Mouse (Mus musculus) liver, embryonic 14.5 days (tissue): ENCODE results near the gene Lin9. TPM values are rescaled to one million over a fixed set of nuclear protein-coding genes. Genes with fewer than 3 reads are reported as not detected.
A peak's percentile ranks its signal among the peaks of the same experiment; 100 is the strongest.

Experiments
- ATAC-seq: fragments of 200-750 bp; cut with Nextera tagmentation; 2 replicates; pipeline ENCODE4 v1.8.0; 2017; ENCODE audit warnings: moderate number of reproducible peaks, mild to moderate bottlenecking, moderate library complexity; ENCODE audit not compliant: insufficient read depth
- DNase-seq, 3 experiments: peaks; one replicate each; pipeline ENCODE4 v3.0.0-alpha.2; 2012 to 2013; ENCODE audit warnings: low read depth in 3 of 3, low spot score in 3 of 3
- H3K27ac ChIP-seq: fragments of 300-500 bp; sonication (generic); 2 replicates; pipeline ENCODE4 v1.5.1; 2014; ENCODE audit warnings: moderate library complexity, mild to moderate bottlenecking, control low read depth, inconsistent platforms
- H3K27me3 ChIP-seq: fragments of 300-500 bp; sonication (generic); 2 replicates; pipeline ENCODE4 v1.6.1; 2014; ENCODE audit warnings: mild to moderate bottlenecking, low read length, moderate library complexity; ENCODE audit not compliant: control insufficient read depth, insufficient read depth
- H3K36me3 ChIP-seq: fragments of 300-500 bp; sonication (generic); replicated peaks from 2 replicates; pipeline ENCODE4 v1.6.1; 2014; ENCODE audit warnings: low read depth; ENCODE audit not compliant: control insufficient read depth, insufficient read depth
- H3K4me1 ChIP-seq, 2 experiments: fragments of 200-500 bp in 1 of 2; fragments of 300-500 bp in 1 of 2; sonication (generic) in 1 of 2; replicated peaks; 2 replicates each; pipeline ENCODE4 v1.6.1; 2012 to 2014; ENCODE audit warnings: antibody characterized with exemption in 1 of 2, inconsistent platforms in 1 of 2, low read length in 1 of 2; ENCODE audit not compliant: control insufficient read depth in 2 of 2, insufficient read depth in 2 of 2
- H3K4me2 ChIP-seq: fragments of 300-500 bp; sonication (generic); 2 replicates; pipeline ENCODE4 v1.6.1; 2014; ENCODE audit warnings: low read depth, mild to moderate bottlenecking, control low read depth, moderate library complexity
- H3K4me3 ChIP-seq, 2 experiments: fragments of 200-500 bp in 1 of 2; fragments of 300-500 bp in 1 of 2; sonication (generic) in 1 of 2; 2 replicates each; pipeline ENCODE4 v1.5.1; 2012 to 2014; ENCODE audit warnings: low read depth in 2 of 2, low read length in 2 of 2, mild to moderate bottlenecking in 2 of 2, control low read depth in 1 of 2, inconsistent platforms in 1 of 2, moderate library complexity in 1 of 2; ENCODE audit not compliant: insufficient read depth in 1 of 2
- H3K9ac ChIP-seq: fragments of 300-500 bp; sonication (generic); replicated peaks from 2 replicates; pipeline ENCODE4 v1.6.1; 2014; ENCODE audit warnings: mild to moderate bottlenecking, control low read depth, moderate library complexity
- H3K9me3 ChIP-seq: fragments of 300-500 bp; sonication (generic); 2 replicates; pipeline ENCODE4 v1.6.1; 2016; ENCODE audit warnings: low read length, mixed read lengths; ENCODE audit not compliant: control insufficient read depth
- CTCF ChIP-seq: IDR thresholded peaks from 2 replicates; pipeline ENCODE4 v1.5.1; 2016; ENCODE audit warnings: antibody characterized with exemption, low read depth, control low read depth
- EP300 ChIP-seq: IDR thresholded peaks from 2 replicates; pipeline ENCODE4 v1.6.1; 2016; ENCODE audit warnings: antibody characterized with exemption, low read depth
- WGBS: fragments of 180-500 bp; shearing (Covaris S2); extraction: QIAGEN DNeasy Blood & Tissue Kit; methylation state at CpG from one replicate; pipeline ENCODE4 v1.1.7; 2014; ENCODE audit not compliant: insufficient replicate concordance; 5-methylcytosine and 5-hydroxymethylcytosine counted together
- polyA plus RNA-seq, 2 experiments: library from polyadenylated mRNA; depleted of rRNA in 1 of 2; stranded (reverse) in 1 of 2; unstranded in 1 of 2; fragments of >200 nt; fragmentation: Nextera tagmentation in 1 of 2; extraction: Ambion mirVana in 1 of 2; gene quantifications; 2 replicates each; pipeline versions ENCODE4 v1.2.1 to v1.2.3; 2012 to 2014

Gene Lin9
- polyA plus RNA-seq, 2 experiments: 5.4 to 11.4 TPM

DNA sequence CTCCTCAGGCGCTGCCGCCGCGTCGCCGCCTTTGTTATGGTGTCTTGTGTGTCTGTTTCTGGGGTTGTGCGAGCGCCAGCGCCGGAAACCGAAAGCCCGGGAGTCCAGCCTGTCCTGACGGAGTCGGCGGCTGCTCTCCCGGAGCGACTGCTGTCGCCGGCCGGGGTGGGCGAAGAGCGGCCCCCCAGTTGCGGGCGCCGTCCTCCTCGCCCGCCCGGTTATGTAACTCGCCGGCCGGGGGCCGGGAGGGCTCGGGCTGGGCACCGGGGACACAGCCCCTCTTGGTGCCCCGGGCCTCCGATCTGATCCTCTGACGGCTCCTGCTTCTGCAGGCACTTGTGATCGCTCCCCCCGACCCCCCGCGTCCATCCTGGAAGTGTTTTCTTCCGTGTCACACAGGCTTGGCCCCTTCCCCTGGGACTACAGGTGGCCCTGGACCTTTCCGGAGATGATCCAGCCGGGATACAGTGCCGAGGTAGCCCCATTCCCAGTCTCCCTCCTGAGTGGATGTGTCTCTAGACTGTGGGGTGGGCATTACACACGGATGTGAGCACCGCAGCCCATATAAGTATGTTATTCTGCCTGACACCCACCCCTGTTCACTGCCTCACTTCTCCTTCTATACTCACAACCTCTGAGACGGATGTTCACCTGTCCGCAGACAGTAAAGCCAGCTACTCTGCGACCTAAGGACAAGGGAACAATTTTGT lies 723 bp downstream of the Lin9 start:
- Histone ChIP-seq H3K27me3 (no peaks in the 10 kb centered on the region), H3K36me3 (no peaks in the 10 kb centered on the region), H3K9ac (peak overlapping the region; percentile 91), H3K27ac (peak overlapping the region; percentile 63), H3K4me1 (peaks cover 6 to 25% of the 10 kb centered on the region in 2 experiments; a peak in 3 of 4 replicates), H3K4me2 (peak overlapping the region; percentile 69), H3K9me3 (no peaks in the 10 kb centered on the region), H3K4me3 (peak overlapping the region; percentile 88 to 92)
- TF ChIP-seq EP300 (no peak), CTCF (no peak)
- peak in 2 of 3 experiments; percentile 7 to 20 for DNase-seq
- peak; percentile 63 for ATAC-seq
- WGBS: 3% methylated on average over 47 of the region's 50 CpGs

DNA sequence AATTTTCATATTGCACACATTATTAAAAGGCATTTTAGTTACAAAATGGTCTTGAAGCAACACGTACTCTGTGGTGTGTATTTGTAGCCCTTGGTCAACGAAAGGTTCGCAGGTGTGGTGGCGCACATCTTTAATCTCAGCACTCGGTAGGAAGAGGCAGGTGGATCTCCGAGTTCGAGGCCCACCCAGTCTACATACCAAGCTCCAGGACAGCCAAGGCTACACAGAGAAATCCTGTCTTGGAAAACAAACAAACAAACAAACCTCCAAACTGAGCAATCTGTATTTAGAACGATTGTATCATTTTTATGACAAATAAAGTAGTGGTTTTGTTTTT lies 1.2 kb downstream of the Lin9 start:
- H3K27ac ChIP-seq: no peak overlapping the region
- TF ChIP-seq CTCF: no peak
- no peak for TF ChIP-seq EP300
- peaks cover 3 to 21% of the 10 kb centered on the region in 2 experiments; a peak in 3 of 4 replicates for H3K4me1 ChIP-seq
- no peaks in the 10 kb centered on the region for H3K36me3 ChIP-seq
- no peaks in the 10 kb centered on the region for H3K9me3 ChIP-seq
- peak overlapping the region; percentile 91 for H3K9ac ChIP-seq
- H3K4me3 ChIP-seq: peak overlapping the region; percentile 88 to 92
- no peak for DNase-seq
- 58% methylated on average over 8 of the region's 8 CpGs for WGBS
- no peaks in the 10 kb centered on the region for H3K27me3 ChIP-seq
- ATAC-seq: no peak
- H3K4me2 ChIP-seq: peak overlapping the region; percentile 69

DNA sequence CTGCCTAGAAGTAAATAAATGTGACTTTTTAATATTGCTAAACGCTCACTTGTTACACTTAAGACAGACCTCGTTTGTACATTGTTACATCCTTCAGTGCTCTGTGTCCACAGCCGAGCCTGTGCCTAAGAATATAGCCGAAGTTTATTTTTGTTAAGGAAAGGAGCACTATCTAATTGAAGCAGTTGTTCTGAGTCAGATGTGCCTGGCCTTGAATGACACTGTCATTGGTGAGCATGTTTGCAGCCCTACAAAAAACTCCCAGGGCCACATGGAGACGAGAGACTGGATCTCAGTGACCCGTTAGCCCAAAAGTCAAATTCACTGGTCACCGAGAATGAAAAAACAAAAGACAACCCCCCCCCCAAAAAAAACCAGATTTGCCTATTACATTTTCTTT lies 50.3 kb downstream of the Lin9 start:
- ATAC-seq (no peak), DNase-seq (no peak)
- Histone ChIP-seq H3K36me3 (peaks cover 25% of the 10 kb centered on the region), H3K27me3 (peaks cover 15% of the 10 kb centered on the region), H3K4me1 (no peaks in the 10 kb centered on the region), H3K9ac (no peak overlapping the region), H3K9me3 (no peaks in the 10 kb centered on the region), H3K27ac (no peak overlapping the region), H3K4me3 (no peak overlapping the region), H3K4me2 (no peak overlapping the region)
- WGBS: 79% methylated on average over 7 of the region's 7 CpGs
- TF ChIP-seq EP300 (no peak), CTCF (no peak)

GRCm38 (mm10) chr1:180696626-180697352 lies 55.8 kb downstream of the Lin9 start, which contains the start of gene Mixl1:
Mixl1 (minus strand) TSS chr1:180697034.
- TF ChIP-seq EP300 (no peak), CTCF (no peak)
- ATAC-seq (no peak), DNase-seq (no peak)
- Histone ChIP-seq H3K4me1 (0 out of 4 replicates have a peak, but pooled peaks cover 0 to 2% of the 10 kb centered on the region in 2 experiments), H3K4me2 (peak within 1 kb of the TSS; percentile 47), H3K27ac (no peak within 1 kb of the TSS), H3K27me3 (peaks cover 43% of the 10 kb centered on the region), H3K9ac (no peak within 1 kb of the TSS), H3K9me3 (no peaks in the 10 kb centered on the region), H3K4me3 (peak within 1 kb of the TSS in 1 of 2 experiments; percentile 29; a peak in 2 of 4 replicates), H3K36me3 (no peaks in the 10 kb centered on the region)
- 2% methylated on average over 73 of the region's 79 CpGs for WGBS

DNA sequence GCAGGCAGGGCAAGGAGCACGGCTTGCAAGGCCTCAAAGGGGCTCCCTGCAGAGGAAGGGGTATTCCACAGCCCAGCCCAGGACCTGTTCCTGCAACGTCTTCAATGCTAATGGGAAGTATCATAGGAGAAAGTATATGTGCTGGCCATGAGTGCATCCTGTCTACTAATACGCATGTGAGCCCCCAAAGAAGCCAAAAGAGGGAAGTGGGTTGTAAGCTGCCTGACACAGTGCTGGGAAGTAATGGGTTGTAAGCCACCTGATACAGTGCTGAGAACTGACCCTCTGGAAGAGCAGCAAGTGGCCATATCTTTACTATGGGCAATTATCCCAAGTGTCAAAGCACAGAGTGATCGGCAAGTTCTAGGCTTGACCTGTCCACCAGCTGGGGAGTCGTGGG lies 57.1 kb downstream of the Lin9 start:
- WGBS: 27% methylated on average over 5 of the region's 5 CpGs
- TF ChIP-seq EP300 (no peak), CTCF (no peak)

More for the DNA sequence above, 57.1 kb downstream of the Lin9 start:
- 0 out of 4 replicates have a peak, but pooled peaks cover 0 to 2% of the 10 kb centered on the region in 2 experiments for H3K4me1 ChIP-seq
- DNase-seq: no peak
- no peak overlapping the region for H3K9ac ChIP-seq
- no peak overlapping the region for H3K4me2 ChIP-seq
- no peak overlapping the region for H3K4me3 ChIP-seq
- no peak for ATAC-seq
- H3K27me3 ChIP-seq: peaks cover 43% of the 10 kb centered on the region
- no peak overlapping the region for H3K27ac ChIP-seq
- H3K9me3 ChIP-seq: no peaks in the 10 kb centered on the region
- H3K36me3 ChIP-seq: no peaks in the 10 kb centered on the region
